Mouse (Mus musculus) bone marrow, adult 2 months (tissue): ENCODE data around the gene Safb. TPM values are rescaled to one million over a fixed set of nuclear protein-coding genes. Genes with fewer than 3 reads are reported as not detected.
A peak's percentile ranks its signal among the peaks of the same experiment; 100 is the strongest.

Source experiments
- H3K27ac ChIP-seq: fragments of 200-500 bp; 2 replicates; pipeline ENCODE4 v1.5.1; 2012; ENCODE audit warnings: low read depth, mild to moderate bottlenecking, control low read depth, inconsistent platforms, low read length; ENCODE audit not compliant: control insufficient read depth, poor library complexity, insufficient read depth
- H3K4me1 ChIP-seq: fragments of 200-500 bp; 2 replicates; pipeline ENCODE4 v1.6.1; 2011; ENCODE audit warnings: low read length; ENCODE audit not compliant: control insufficient read depth, insufficient read depth
- H3K4me3 ChIP-seq: fragments of 200-500 bp; replicated peaks from 2 replicates; pipeline ENCODE3; 2011; ENCODE audit warnings: mild to moderate bottlenecking, low read depth, low read length, control low read depth; ENCODE audit not compliant: control insufficient read depth
- CTCF ChIP-seq: fragments of 200-500 bp; IDR thresholded peaks from 2 replicates; pipeline ENCODE4 v1.5.1; 2011; ENCODE audit warnings: low read length, control low read depth; ENCODE audit not compliant: control insufficient read depth, insufficient read depth
- POLR2A ChIP-seq: fragments of 200-500 bp; IDR thresholded peaks from 2 replicates; pipeline ENCODE4 v1.6.1; 2011; ENCODE audit warnings: low read depth, mild to moderate bottlenecking, control low read depth, low read length, borderline replicate concordance; ENCODE audit not compliant: control insufficient read depth
- WGBS: fragments of 180-500 bp; shearing (Covaris S2); methylation state at CpG from one replicate; pipeline ENCODE4 v1.1.7; 2018; 5-methylcytosine and 5-hydroxymethylcytosine counted together
- polyA plus RNA-seq: library from polyadenylated mRNA; stranded (reverse); fragments of >200 nt; gene quantifications from 2 replicates; pipeline ENCODE4 v1.2.4, GENCODE M21; 2011; ENCODE audit warnings: low replicate concordance; ENCODE audit not compliant: missing spikeins, insufficient read depth, insufficient read length

Safb gene
- polyA plus RNA-seq, 1 experiment: 178 TPM

DNA sequence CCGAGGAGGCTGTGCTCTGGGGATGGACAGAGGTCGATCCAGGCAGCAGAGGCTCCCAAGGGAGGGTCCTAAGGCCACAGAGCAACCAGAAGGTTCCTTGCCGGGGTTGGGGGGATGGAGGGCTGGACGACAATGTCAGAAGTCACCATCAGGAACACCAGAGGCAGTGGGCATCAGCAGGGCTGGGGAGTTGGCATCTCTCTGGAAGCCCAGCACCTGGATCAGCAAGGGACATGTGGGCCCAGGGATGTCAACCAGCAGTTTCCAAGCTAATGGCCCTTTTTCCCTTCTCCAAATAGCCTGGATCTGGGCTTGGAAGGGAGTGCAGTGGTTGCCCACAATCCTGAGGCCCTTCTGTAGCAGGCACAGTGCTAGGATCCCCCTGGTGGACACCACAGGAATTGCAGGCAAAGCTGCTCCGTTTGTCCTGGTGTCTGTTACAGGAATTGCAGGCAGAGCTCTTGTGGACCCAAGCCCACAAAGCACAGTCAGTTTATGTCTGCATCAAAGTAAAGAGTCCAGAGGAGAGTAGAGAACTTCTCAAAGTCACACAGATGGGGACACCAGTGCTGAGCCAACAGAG is 31.8 kb upstream of the Safb start:
- WGBS: 69% methylated on average over 5 of the region's 5 CpGs
- no peak overlapping the region for H3K27ac ChIP-seq
- H3K4me1 ChIP-seq: no peaks in the 10 kb centered on the region
- peak; percentile 98 for TF ChIP-seq CTCF
- TF ChIP-seq POLR2A: no peak
- no peak overlapping the region for H3K4me3 ChIP-seq

DNA sequence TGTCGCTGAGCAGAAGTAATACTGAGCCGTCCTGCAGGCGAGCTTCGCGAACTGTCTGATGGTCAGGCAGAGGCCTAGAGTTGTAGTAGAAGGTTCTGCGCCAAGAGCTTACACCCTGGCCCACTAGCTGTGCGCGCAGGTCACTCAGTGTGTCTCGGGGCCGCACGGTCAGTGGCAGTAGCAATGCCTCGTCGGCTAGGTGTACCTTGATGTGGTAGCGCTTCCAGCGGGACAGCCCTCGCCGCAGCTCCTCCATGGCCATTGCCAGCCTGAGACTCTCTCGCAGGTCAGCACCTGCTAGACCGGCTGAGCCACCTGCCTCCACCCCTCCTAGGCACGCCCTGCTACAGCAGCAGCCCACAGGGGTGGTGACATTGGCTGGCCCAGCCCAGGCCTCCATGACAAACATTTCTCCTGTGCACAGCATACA is 30.5 kb upstream of the Safb start, which contains the start of gene Gm20219:
Gm20219 (minus strand) TSS at position 266 of the 430 bp plus-strand sequence.
- Histone ChIP-seq H3K27ac (no peak within 1 kb of the TSS), H3K4me1 (no peaks in the 10 kb centered on the region), H3K4me3 (no peak within 1 kb of the TSS)
- 87% methylated on average over 20 of the region's 20 CpGs for WGBS
- no peak for TF ChIP-seq POLR2A
- no peak for TF ChIP-seq CTCF

DNA sequence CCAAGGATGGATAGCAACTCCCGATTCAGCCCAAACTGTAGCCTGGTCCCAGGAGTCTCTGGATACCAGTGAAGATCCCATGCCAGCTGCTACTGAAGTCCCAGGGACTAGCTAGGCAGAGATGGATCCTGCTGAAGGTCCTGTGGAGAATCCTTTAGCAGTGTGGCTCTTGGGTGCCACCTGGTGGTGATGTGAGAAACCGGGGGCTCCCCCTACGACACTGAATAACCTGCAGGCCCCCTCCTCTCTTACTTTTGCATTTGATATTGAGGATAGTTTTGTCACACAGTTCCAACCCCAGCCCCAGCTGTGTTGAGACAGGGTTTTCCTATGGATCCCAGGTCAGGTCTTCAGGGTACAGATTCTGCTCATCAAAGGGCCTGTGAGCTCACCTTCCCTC is 26.2 kb upstream of the Safb start:
- no peak overlapping the region for H3K27ac ChIP-seq
- WGBS: 18% methylated on average over 3 of the region's 3 CpGs
- TF ChIP-seq CTCF (peak; percentile 78), POLR2A (no peak)
- no peak overlapping the region for H3K4me3 ChIP-seq
- no peaks in the 10 kb centered on the region for H3K4me1 ChIP-seq

- H3K4me1 ChIP-seq: no peaks in the 10 kb centered on the region
- H3K27ac ChIP-seq: no peak overlapping the region
- TF ChIP-seq POLR2A: no peak
- WGBS: 51% methylated on average over 3 of the region's 3 CpGs
- H3K4me3 ChIP-seq: no peak overlapping the region
Measured at GRCm38 (mm10) chr17:56559386-56559785, 25.2 kb upstream of the Safb start.

- TF ChIP-seq POLR2A (no peak), CTCF (no peak)
- 15% methylated on average over 1 of the region's 1 CpGs for WGBS
- no peak overlapping the region for H3K27ac ChIP-seq
- H3K4me1 ChIP-seq: no peaks in the 10 kb centered on the region
- no peak overlapping the region for H3K4me3 ChIP-seq
Measured at GRCm38 (mm10) chr17:56560131-56560530, 24.5 kb upstream of the Safb start.

DNA sequence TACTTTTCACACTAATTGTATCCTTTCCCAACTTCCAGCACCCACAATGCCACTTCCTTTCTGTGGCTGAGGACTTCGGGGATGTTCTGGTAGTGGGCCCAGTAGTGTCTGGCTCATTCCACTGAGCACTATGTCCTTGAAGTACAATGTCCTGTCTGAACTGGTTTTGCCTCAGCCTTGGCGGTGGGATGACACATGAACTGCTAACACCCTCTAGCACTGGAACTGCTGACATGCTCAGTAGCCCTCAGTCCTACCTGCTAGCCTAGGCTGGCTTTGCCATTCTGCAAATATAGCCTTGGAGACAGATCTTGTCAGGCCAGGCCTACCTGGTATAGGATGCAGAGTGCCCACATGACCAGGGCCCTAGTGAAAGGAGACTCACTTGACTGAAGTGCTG is 22.8 kb upstream of the Safb start:
- no peak overlapping the region for H3K4me3 ChIP-seq
- no peaks in the 10 kb centered on the region for H3K4me1 ChIP-seq
- H3K27ac ChIP-seq: no peak overlapping the region
- no peak for TF ChIP-seq POLR2A
- no peak for TF ChIP-seq CTCF
- WGBS: 67% methylated on average over 2 of the region's 2 CpGs

GRCm38 (mm10) chr17:56566293-56566692 is 18.3 kb upstream of the Safb start:
- Histone ChIP-seq H3K4me3 (no peak overlapping the region), H3K4me1 (no peaks in the 10 kb centered on the region), H3K27ac (no peak overlapping the region)
- TF ChIP-seq CTCF (no peak), POLR2A (no peak)
- 93% methylated on average over 29 of the region's 29 CpGs for WGBS

- Histone ChIP-seq H3K27ac (no peak overlapping the region), H3K4me3 (no peak overlapping the region), H3K4me1 (no peaks in the 10 kb centered on the region)
- TF ChIP-seq CTCF: no peak
- 95% methylated on average over 5 of the region's 5 CpGs for WGBS
Measured at GRCm38 (mm10) chr17:56566918-56567317, 17.7 kb upstream of the Safb start.

- no peak overlapping the region for H3K27ac ChIP-seq
- no peak for TF ChIP-seq POLR2A
- TF ChIP-seq CTCF: no peak
- H3K4me1 ChIP-seq: no peaks in the 10 kb centered on the region
- 95% methylated on average over 4 of the region's 4 CpGs for WGBS
- H3K4me3 ChIP-seq: no peak overlapping the region
Measured at GRCm38 (mm10) chr17:56567370-56567769, 17.3 kb upstream of the Safb start.
